Mouse (Mus musculus): ENCODE measurements at regions not wholly inside any gene's neighbourhood (a gene's known extent, or its start where the extent isn't known, plus 50 kb on each side); places are given as distances from the start of the nearest gene placed in this dataset.
"Not testable (repeated sequence)": the region's sequence is repeated elsewhere in the genome, so short reads cannot be mapped to it uniquely, and the experiment has no call there.

DNA sequence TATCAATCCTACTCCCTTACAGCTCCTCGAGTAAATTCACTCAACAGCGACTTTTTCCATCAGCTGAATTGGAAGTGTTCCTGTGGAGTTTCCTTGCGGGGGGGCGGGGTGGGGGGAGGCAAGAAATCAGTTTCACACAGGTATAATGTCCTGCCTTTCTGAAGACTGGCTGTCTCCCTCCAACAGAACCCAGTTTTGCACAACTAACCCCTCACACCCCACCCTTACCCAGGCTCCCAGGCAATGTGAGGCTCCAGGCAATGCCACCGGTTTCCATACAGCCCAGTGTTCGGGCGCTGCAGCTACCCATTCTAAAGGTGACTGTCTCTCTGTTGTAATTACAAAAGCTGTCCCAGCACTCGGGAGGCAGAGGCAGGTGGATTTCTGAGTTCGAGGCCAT lies 95.1 kb upstream of the Map3k1 start:
- ATAC-seq (replicated peaks; ENCODE audit: low read depth, poor library complexity, severe bottlenecking): no peak

DNA sequence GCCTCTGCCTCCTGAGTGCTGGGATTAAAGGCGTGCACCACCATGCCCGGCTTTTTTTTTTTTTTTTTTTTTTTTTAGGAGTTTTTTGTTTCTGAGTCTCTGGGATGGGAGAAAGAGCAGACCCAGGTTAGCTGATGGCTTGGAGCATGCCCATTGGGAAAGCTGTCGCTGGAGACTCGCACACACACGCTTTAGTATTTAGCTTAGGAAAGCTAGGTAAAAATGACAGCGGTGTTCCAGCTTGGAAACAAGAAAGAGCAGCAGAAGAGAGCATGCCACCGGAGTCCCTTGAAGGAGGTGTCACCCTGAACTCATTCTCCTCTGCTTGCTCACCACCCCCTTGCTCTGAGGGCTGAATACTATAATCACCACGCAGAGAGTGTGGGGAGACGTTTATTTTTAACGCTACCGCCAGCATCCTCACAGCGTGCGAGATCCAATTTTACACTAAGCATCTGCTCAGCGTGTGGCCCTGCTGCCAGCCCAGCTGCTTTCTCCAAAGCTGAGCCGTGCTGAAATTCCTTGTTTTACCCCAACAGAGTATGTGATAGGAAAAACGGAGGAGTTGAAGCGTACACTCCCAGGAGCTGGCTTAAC lies 95.9 kb upstream of the Map3k1 start:
- ATAC-seq (replicated peaks; ENCODE audit: low read depth, poor library complexity, severe bottlenecking): no peak

DNA sequence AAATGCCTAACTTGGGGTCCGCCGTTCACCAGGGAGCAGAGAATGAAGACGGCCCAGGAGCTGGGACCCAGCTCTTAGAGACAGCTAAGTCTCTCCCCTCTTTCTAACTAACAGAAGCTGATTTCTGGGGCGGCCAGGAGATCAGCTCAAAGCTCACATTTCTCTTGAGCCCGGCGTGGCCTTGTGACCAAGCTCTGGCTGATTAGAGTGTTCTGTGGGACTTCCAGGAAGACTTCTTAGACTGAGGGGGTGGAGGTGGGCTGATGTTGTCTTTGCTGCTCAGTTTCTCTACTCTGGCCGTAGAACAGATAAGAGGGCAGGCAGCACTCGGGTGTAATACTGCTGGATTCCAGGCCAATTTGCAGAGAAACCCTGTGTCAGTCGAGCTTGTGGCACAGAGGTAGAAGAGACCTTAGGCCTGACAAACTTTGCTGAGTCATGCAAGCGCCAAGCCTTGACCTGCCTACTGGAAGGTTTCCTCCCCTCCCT lies 96.5 kb upstream of the Map3k1 start:
- ATAC-seq (replicated peaks; ENCODE audit: low read depth, poor library complexity, severe bottlenecking): peak; percentile 77

DNA sequence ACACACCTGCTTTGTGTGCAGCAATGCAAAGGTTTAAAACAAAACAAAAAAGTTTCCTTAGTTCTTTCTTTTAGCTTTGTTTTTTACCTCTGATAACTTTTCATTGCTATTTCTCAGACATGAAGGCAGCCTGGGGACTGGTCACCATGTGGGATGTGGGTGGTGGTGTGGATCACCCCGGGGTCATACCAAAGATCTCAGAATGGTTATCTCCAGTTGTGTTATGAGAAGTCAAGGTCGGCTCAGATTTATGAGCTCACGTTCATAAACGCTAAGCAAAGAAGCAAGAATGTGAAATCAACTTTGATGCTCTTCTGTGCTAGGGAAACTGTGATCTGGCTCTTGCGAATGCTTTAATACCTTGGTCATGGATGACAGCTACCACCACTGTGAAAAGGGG lies 102.3 kb upstream of the Map3k1 start:
- ATAC-seq (replicated peaks; ENCODE audit: low read depth, poor library complexity, severe bottlenecking): no peak

DNA sequence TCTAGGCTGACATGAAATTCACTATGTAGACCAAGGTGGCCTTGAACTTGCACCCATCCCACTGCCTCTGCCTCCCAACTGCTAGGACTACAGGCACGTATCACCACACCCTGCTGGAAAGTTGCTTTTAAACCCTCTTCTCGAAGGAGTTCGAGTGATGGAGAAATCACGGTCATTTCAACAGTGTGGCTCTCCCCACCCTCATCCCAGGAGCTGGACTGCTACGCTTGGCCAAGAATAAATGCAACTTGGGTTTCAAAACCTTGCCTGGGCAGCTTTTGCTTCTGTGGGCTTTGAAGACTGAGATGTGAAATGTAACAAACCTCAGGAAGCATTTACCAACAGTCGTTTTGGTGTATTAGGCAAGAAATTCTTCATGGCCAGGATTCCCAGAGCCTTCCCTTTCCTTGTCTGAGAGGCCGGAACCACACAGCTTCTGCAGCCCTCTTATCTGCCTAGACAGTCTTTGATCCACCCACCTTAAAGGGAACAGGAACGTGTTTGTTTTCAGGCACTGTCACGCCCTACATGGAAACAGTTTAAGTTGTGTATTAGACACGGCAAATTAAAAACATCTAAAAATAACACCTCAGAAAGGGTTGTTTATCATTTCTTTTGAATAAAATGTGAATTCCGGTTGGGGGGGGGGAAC lies 103.0 kb upstream of the Map3k1 start:
- no peak for ATAC-seq (replicated peaks; ENCODE audit: low read depth, poor library complexity, severe bottlenecking)

DNA sequence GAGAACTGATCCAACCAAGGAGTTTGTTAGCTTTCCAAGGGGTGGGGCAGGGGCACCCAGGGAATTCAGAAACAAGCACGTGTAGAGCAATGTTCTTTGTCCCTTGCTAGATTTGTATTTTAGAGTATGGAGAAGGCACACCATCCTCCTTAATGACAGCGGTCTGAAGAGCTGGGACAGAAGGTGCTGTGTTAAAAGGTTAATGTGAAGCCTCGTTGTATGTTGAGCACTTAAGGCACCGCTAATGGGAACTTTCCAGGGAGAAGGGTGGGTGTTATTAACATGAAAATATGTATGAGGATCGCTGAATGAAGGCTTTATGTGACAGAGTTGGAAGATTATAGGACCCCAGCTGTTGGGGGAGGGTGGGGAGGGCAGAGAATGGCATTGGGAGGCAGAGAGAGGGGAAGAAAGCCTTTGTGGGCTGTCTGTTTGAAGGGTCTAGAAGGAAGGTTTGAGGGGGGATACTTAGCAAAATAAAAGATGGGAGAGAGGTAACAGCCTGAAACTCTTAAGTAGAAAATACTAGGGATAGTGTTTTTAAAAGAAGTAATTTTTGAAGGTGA lies 105.6 kb upstream of the Map3k1 start:
- no peak for ATAC-seq (replicated peaks; ENCODE audit: low read depth, poor library complexity, severe bottlenecking)

DNA sequence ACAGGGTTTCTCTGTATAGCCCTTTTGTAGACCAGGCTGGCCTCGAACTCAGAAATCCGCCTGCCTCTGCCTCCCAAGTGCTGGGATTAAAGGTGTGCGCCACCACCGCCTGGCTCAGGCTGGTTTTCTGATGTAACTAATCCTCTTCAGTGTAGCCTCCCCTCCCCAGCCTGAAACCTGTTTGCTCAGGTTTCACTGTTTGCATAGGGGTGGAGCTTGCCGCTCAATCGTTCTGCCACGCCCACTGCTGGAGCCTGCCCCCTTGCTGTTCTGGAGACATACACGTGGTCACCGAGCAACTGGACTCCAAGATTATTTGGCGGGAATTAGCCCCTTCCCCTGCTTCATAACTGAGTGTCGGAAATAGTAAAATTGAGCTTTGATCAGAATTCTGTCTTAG lies 110.6 kb upstream of the Map3k1 start:
- ATAC-seq (replicated peaks; ENCODE audit: low read depth, poor library complexity, severe bottlenecking): not testable (repeated sequence)

DNA sequence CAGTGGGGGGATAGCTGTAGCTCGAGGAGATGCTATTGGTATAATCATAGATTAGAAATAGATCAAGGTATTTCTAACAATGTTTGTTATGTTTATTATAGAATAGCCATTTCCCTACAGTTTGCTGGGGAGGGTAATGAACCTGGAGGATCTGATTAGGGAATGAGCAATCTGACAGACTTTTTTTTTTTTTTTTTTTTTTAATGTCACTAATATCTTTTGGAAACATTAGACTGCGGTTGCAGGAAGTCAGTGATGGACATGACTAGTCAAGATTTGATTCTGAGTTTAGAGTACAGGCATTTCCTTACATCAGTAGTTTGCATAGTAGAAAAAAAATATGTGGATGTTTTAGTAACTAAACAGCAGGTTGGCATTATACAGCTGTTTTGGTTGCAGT lies 111.7 kb upstream of the Map3k1 start:
- ATAC-seq (replicated peaks; ENCODE audit: low read depth, poor library complexity, severe bottlenecking): no peak

DNA sequence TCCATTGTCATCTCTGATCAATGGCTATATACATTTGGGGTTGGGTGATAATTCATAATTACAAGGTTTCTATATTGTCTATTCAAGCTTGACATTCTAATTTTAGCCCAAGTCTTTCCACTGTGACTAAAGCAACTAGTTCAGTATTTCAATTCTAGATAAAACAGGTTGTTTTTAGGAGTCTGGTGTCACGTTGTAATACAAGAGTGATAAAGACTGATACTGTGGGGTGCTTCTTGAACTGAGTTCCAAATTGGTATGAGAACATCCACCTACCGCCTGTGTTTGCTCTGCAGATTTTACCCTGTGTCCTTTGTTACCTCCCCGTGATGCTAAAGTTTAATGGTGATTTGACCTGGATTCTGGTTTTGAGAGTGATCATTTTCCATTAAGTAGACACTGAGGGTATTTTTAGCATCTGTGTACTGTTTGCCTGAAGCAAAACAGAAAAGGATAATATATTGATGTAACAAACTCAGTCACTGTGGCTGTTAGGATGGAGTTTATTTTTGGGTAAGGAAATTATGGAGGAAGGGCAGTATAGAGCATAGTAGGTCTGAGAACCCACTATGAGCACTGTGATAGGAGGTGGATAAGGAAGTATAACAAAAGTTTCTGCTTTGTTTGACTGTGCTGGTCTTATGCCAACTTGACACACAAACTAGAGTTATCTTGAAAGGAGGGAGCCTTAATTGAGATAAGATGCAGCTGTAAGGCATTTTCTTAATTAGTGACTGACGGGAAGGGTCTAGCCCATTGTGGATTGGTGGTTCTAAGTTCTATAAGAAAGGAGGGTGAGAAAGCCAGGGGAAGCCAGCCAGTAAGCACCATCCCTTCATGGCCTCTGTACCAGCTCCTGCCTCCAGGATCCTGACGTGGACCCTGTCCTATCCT lies 112.6 kb upstream of the Map3k1 start:
- no peak for ATAC-seq (replicated peaks; ENCODE audit: low read depth, poor library complexity, severe bottlenecking)

DNA sequence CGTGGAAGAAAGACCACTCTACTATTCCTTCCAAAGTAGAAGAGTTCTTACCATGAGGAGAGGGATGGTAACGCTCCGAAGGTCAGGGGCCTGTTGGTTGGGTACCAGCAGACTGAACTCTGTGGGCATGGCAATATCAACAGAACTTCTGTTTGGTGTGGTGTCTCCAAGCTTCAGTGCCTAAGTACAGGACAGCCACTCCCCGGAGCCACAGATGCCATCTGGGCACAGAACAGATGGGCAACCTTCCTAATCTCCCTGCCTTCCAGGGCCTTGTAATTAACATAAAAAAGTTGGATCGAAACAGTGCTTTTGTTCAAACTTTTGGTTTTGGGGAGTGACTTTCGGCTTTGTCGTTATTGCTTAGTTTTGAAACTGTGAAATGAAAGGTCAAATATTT lies 116.6 kb upstream of the Map3k1 start:
- ATAC-seq (replicated peaks; ENCODE audit: low read depth, poor library complexity, severe bottlenecking): no peak

DNA sequence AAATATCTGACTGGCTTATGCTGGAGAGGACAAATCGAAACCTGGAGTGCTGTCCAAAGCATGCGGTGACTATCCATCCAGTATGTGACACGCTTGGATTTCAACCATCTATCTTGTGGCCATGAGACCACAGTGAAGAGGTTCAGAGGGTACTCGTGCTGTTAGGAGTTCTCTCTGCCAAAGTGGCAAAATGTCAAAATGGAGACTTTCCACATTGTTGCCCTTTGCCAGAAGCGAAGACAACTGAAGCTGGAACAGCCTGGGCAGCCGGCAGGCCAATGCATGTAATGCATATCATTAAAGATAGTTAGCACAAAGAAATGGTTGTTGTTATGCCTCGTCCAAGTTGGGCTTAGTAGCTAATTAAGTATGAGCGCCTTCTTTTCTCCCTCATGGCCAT lies 118.0 kb upstream of the Map3k1 start:
- ATAC-seq (replicated peaks; ENCODE audit: low read depth, poor library complexity, severe bottlenecking): no peak

DNA sequence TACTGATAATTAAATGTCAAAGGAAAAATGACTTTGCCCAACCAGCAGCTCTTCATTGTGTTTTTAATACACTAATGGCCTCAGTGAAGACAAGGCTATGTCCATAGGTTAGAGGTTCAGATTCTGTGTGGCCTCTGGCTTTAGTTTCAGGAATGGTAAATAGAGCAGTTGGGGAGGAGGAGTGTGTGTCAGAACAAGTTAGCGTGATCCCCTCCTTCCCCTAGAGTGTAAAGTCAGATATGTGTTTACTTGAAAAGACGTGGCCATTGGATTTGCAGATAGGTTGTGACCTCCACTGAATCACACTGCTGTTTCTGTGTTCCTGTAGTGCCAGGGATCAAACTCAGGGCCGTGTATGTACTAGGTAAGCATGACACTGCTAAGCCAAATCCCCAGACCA lies 118.7 kb upstream of the Map3k1 start:
- no peak for ATAC-seq (replicated peaks; ENCODE audit: low read depth, poor library complexity, severe bottlenecking)

DNA sequence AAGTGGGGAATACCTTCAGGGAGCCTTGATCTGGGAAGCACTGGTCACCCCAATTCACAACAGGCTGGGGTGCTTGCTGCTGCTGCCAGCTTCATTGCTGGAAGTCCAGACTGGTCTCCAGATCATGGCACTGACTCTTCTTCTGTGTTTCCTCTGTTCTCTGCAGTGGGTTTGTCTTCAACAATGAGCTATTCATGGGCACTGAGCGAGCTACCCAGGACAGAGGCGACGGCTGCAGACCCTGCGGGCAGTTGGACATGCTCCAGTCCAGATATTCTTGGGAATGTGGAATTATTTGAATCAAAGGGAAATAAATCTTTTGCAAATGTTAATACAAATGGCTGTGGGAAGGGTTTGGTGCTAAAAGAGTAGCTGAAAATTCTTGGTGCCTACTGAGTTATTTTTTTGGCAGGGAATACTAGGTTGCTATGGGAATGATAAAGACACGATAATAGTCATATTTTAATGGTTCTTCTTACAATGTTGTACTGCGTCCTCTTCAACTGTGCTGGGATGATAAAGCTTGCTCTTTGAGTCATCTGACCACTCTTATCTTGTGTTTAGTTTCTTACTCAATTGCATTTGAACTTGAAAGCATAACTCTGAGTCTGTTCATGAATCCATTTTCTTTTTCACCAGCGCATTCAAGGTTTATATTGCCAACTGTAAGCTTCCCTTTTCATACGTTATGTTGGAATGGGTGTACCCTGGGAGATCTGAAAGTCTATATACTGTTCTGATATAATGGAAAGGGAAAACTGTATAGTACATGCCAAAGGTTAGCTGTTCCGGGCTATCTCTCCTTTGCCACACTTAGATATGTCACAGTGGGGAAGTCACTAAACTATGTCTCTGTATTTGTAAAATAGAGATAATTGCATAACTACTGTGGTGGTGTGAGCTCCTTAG lies 120.1 kb upstream of the Map3k1 start:
- peak; percentile 47 for ATAC-seq (replicated peaks; ENCODE audit: low read depth, poor library complexity, severe bottlenecking)

DNA sequence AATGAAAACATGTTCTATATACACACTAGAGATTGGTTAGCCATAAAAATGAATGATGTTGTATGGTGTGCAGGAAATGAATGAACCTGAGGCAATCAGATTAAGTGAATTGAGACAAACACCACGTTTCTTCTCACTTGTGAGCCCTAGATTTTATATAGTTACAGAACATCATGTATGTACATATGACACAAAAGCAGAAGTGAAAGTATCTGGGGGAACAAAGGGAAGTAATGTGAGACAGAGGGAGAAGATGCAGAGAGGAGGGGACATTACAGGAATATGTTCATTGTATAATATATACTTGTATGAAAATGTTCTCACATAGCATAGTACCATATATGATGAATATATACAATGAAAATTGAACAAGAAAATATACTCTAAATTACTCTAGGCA lies 121.1 kb upstream of the Map3k1 start:
- ATAC-seq (replicated peaks; ENCODE audit: low read depth, poor library complexity, severe bottlenecking): peak; percentile 72

DNA sequence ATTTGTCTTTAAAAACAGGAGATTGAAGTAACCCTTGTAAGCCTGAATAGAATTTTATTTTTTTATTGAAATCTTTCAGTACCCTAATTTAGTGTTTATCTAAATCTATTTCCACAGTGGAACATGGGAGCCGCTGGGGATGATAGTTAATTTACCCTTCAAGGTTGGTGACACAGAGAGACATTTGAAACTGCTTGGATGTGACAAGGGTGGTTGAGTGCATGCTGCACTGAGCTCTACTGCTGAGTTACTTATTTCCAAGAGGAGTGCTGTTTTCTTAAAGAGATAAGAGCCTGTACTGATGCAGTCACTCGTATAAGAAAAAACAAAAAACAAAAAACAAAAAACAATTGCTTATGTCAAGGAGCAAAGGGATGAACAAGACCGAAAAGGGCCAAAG lies 123.7 kb upstream of the Map3k1 start:
- ATAC-seq (replicated peaks; ENCODE audit: low read depth, poor library complexity, severe bottlenecking): no peak

DNA sequence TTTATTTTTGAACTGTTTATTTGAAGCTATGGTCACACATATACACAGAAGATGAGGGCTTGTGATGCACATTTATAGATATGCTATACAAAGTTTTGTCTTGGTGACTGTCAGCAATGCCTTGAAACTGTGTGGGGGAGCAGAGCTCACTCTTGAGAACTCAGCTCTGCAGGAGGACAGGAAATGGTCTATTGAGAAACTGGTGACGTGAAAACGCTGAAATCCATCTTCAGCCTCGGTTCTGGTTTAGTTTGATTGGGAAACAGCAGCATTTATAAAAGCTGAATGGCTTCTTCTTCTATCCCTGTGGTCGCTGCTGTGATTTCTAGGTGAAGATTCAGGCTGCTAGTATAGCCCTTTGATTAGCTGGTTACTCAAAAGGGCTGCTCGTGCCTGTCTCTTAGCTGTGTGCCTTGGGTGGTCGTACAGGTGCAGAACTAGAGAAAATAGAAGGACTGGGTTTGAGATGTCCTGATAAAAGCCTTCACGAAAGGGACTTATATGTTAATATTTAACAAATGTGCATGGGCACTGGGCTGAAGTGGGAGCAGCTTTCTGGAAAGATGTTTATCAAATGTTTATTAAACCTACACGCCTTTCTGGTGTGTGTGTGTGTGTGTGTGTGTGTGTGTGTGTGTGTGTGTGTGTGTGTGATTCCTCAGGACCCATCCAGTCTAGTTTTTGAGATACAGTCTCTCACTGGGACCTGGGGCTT lies 124.9 kb upstream of the Map3k1 start:
- peak; percentile 26; the same call in 1 of the 2 replicates for ATAC-seq (replicated peaks; ENCODE audit: low read depth, poor library complexity, severe bottlenecking)

DNA sequence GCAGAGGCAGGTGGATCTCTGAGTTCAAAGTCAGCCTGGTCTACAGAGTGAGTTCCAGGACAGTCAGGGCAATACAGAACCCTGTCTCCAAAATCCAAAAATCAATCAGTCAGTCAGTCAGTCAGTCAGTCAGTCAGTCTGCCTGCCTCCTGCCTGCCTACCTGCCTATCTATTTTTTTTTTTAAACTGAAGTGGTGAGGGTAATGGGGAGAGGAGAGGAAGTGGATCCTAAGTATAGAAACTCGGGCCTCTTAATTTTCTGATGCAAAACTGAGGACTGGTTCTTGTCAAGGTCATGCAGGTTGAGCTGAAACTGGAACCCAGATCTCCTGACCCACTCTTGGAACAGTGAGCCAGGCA lies 126.9 kb upstream of the Map3k1 start:
- ATAC-seq (replicated peaks; ENCODE audit: low read depth, poor library complexity, severe bottlenecking): no peak

DNA sequence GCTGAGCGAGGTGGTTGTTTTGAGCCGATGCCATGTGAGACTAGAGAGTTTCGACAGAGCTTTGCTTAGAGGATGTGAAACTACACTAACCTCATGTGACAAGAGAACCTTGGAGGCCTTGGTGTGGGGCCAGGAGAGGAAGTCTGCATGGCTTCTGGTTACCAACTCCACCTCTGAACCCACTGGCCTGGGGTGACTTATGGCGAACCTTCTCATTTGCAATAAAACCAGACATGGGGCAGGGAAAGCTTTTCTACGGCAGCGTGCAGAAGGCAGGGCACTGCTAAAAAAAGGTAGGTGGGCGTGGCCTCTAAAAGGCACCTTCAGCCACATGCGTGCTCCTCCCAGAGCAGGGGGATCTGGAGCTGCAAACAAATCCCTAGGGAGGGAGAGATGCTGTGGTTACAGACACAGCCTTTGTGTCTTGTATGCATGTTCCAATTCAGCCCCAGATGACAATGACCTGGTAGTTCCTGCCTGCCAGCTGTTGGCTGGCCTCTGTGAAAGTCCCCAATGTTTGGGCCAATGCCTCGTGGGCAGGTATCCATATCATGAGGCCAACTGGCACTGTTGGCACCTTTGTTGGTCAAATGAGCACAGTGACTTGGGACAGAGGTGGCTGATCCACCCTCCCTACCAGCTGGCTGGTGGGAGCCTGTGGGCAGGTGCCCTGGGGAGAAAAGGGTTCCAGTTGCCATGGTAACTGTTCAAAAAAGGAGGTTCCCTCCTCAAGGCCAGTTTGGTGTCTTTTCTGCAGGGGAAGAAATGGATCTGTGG lies 127.5 kb upstream of the Map3k1 start:
- peak; percentile 88 for ATAC-seq (replicated peaks; ENCODE audit: low read depth, poor library complexity, severe bottlenecking)

DNA sequence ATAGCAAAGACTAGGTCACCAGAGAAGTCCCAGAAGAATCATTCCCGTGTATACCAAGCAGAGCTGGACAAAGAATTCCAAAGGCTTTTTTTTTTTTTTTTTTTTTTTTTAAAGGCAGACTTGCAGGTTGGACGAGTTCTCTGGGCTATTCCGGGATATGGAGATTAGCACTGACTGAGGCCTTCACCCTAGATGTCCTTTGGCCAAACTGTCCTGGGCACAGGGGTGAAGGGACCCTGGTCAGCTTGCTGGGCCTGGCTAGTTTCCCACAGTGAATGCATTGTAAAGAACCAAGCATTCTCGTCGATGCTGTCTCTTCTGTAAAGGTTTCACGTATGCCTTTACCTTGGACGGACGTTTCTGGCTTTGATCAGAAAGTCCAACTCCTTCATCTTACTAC lies 128.2 kb upstream of the Map3k1 start:
- no peak for ATAC-seq (replicated peaks; ENCODE audit: low read depth, poor library complexity, severe bottlenecking)

Measured in common myeloid progenitor, adult 5-6 weeks (primary cell).